Mouse (Mus musculus): ENCODE results near the gene Samd10. TPM values are rescaled to one million over a fixed set of nuclear protein-coding genes. Genes with fewer than 3 reads are reported as not detected.

Gene Samd10
- total RNA-seq, 2 experiments from 2014 or later = 13.8 to 14.7 TPM

GRCm38 (mm10) chr2:181577126-181577525 lies 21.9 kb downstream of the Samd10 start:
- no peak for DNase-seq

GRCm38 (mm10) chr2:181576613-181577012 lies 22.4 kb downstream of the Samd10 start:
- no peak for DNase-seq

- no peak for DNase-seq
These were observed 24.0 kb downstream of the Samd10 start for GRCm38 (mm10) chr2:181574921-181575545.

GRCm38 (mm10) chr2:181573961-181574360 lies 25.1 kb downstream of the Samd10 start:
- DNase-seq = no peak

- no peak for DNase-seq
These were observed 25.8 kb downstream of the Samd10 start for GRCm38 (mm10) chr2:181572921-181573920.

GRCm38 (mm10) chr2:181571941-181572670 lies 26.9 kb downstream of the Samd10 start:
- DNase-seq = no peak

GRCm38 (mm10) chr2:181570921-181571595 lies 28.0 kb downstream of the Samd10 start:
- no peak for DNase-seq

- no peak for DNase-seq
These were observed 28.6 kb downstream of the Samd10 start for GRCm38 (mm10) chr2:181570375-181570774.

GRCm38 (mm10) chr2:181569856-181570255 lies 29.2 kb downstream of the Samd10 start:
- DNase-seq = no peak

GRCm38 (mm10) chr2:181568272-181569008 lies 30.6 kb downstream of the Samd10 start:
- peak; percentile 45 to 75 for DNase-seq

GRCm38 (mm10) chr2:181567338-181567737 lies 31.7 kb downstream of the Samd10 start:
- no peak for DNase-seq

- no peak for DNase-seq
These were observed 45.2 kb downstream of the Samd10 start for GRCm38 (mm10) chr2:181553772-181554171.

- no peak for DNase-seq
These were observed 48.8 kb downstream of the Samd10 start for GRCm38 (mm10) chr2:181550233-181550632.

GRCm38 (mm10) chr2:181548682-181549081 lies 50.3 kb downstream of the Samd10 start:
- DNase-seq = no peak

- DNase-seq = no peak
These were observed 50.8 kb downstream of the Samd10 start for GRCm38 (mm10) chr2:181548227-181548626.

GRCm38 (mm10) chr2:181546142-181546541 lies 52.9 kb downstream of the Samd10 start:
- DNase-seq = no peak

Small RNA genes lying within 50 kb of the gene (microRNA-seq; reads per million reads assigned to microRNA genes)
- gene Mir7006 = not detected

Other genes starting within 250 kb of the Samd10 start
- gene Zgpat, start 234.3 kb downstream of the Samd10 start, total RNA-seq (2021) = 10 to 100 TPM; 34.8 to 47.3 TPM
- gene Arfrp1, start 233.8 kb downstream of the Samd10 start, total RNA-seq (2021) = 10 to 100 TPM; 38.9 to 45.5 TPM
- 10 to 100 TPM; 13.4 to 18.1 TPM for gene Lime1, start 219.1 kb downstream of the Samd10 start, total RNA-seq (2021)
- gene Zbtb46, start 139.8 kb downstream of the Samd10 start, total RNA-seq (2021) = 10 to 100 TPM; 16.7 to 17.5 TPM
- gene Abhd16b, start 106.0 kb downstream of the Samd10 start, total RNA-seq (2021) = not detected
- gene Tpd52l2, start 102.1 kb downstream of the Samd10 start, total RNA-seq (2021) = 100 to 1,000 TPM; 104 to 114 TPM
- gene Dnajc5, start 78.7 kb downstream of the Samd10 start, total RNA-seq (2021) = 10 to 100 TPM; 92.9 to 93.7 TPM
- gene Uckl1, start 14.3 kb downstream of the Samd10 start, total RNA-seq (2021) = 10 to 100 TPM; 77.0 to 79.8 TPM
- gene Prpf6, start 7.3 kb downstream of the Samd10 start, total RNA-seq (2021) = 10 to 100 TPM; 61.8 to 66.9 TPM
- 10 to 100 TPM; 43.1 to 61.3 TPM for gene Zfp512b, start 6.4 kb downstream of the Samd10 start, total RNA-seq (2021)
- under 1 TPM in 1 of 2 experiments, not detected in 1; 0.43 TPM for gene Gm29797, start 57.8 kb upstream of the Samd10 start, total RNA-seq (2021)
- 10 to 100 TPM; 21.9 to 34.6 TPM for gene Sox18, start 72.4 kb upstream of the Samd10 start, total RNA-seq (2021)
- 1 to 10 TPM; 5.8 to 7.0 TPM for gene Tcea2, start 81.1 kb upstream of the Samd10 start, total RNA-seq (2021)
- gene Rgs19, start 94.8 kb upstream of the Samd10 start, total RNA-seq (2021) = 10 to 100 TPM; 24.7 to 25.6 TPM
- gene Lkaaear1, start 99.2 kb upstream of the Samd10 start, total RNA-seq (2021) = not detected
- 1 to 10 TPM in 1 of 2 experiments, under 1 TPM in 1; 0.63 to 1.3 TPM for gene Oprl1, start 115.8 kb upstream of the Samd10 start, total RNA-seq (2021)
- gene Myt1, start 164.1 kb upstream of the Samd10 start, total RNA-seq (2021) = 1 to 10 TPM; 2.7 to 3.7 TPM
- gene Pcmtd2, start 238.6 kb upstream of the Samd10 start, total RNA-seq (2021) = 10 to 100 TPM; 50.4 to 70.0 TPM